Mouse (Mus musculus) ovary, postnatal 10 days (tissue): ENCODE results near the gene Rtl9.
A peak's percentile ranks its signal among the peaks of the same experiment; 100 is the strongest.

Experiments used
- DNase-seq: peaks from one replicate; pipeline ENCODE4 v3.0.0; 2022; ENCODE audit warnings: low spot score

Rtl9 gene

DNA sequence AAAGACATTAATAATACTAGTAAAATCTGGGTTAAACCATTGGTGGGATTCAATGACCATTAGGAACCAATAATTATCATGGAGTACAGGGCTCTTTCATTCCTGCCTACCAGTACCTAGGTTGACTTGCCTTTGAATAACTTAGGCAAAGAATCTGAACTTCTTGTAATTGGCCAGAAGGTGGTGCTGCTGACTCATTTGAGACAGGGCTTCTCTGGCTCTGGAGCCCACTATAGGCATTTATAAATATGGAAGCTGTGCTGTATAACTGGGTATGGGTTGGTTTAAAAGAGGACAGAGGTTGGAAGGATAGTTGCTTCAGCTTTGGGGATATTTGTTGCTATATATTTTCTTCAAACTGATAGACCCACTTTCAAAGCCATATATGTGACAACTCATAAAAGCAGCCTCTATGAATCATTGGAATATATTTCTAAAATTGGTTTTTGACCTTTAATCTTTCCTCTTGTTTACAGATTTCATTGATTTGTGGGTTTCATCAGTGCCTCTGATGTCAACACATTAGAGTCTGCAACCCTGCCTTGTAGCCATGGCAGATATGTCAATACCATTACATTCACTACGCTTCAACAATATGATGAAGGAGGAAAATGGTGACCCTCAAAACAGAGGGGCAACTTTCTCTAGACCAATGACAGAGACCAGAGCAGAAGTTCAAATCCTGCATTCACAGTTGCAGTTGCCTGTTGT lies at the start of gene Rtl9:
Gene Rtl9, plus strand, starts transcription at position 551 of the 711 bp plus-strand sequence.
- DNase-seq = no peak

DNA sequence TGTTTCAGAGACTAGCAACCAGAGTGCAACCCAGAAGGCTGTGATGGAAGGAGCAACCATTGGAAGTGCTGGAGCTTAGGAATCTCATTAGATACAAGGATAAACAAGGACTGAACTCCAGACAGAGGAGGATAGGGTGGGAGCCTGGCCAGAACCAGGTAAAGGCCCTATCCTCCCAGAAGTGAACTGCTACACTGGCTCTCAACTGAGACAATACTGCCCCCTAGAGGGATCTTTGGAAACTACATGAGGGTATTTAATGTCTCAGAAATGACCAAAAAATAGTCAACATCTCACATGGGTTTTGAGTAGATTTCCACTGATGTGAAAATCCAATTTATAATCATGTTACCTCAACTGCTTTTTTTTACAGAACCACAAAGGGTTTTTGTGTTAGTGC lies 47.9 kb upstream of the Rtl9 start:
- DNase-seq = no peak

DNA sequence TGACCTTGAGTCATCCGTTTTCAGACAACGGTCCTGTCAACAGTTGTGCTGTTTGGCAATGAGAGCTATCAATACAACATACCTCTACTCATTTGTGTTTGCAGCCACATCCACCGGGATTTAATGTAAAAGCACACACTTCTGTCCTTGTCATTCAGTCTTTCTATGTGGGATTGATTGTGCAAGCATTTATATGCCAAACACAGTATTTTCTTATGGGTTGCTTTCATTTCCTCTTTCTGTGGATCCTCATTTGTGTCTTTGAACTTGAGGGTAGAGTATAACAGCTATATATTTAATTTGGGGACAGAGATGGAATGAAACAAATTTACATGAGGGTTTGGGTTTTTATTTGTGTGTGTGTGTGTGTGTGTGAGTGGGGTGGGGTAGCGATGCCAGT lies 47.5 kb upstream of the Rtl9 start:
- no peak for DNase-seq

DNA sequence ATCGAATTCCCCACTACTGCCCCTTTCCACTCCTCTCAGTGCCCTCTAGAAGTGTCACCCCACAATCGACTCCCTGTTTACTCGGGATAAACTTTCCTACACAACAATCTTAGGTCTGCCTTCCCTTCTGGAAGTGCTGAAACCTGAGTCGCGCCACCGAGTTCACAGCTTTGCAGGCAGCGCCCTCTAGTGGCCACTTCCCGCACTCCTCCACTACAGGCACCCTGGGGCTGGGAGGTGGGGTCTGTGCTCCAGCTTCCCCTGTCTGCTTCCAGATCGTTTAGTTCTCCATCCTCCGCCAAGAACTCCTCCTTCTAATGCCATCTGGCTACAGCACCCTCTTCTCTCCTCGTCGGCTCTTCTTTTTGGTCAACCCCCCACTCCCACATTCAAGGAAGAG lies 40.6 kb upstream of the Rtl9 start:
- peak; percentile 49 for DNase-seq

DNA sequence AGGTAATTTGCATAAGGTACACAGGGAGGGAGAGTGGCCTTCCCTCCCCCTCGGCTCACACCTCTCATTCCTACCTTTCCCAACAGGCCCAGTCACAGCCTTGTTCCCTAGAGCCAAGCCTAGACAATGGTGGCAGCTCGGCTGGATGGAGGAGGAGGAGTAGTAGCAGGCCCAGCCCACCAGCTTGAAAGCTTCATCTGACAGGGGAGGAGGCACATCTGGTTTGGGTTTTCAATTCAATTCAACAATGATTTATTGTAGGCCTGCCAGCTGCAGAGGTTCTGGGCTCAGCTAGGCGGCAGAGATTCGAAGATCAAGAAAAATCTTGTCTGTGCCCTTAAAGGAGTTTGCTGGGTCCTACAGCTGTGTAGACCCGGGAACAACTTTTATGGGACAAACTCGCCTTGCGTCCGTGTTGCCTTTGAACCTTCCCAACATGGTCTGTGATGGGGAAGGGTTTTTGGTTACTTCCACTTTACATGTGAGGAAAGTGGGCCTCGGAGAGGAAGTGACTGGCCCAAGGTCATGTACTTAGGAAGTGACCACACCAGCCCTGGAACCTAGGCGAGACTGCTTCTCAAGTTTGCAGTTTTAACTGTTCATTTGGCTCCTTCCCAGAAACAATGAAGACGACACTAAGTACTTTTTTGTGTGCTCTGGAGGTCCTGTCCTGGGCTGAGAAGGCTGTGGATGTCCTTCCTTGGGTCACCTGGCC lies 36.6 kb upstream of the Rtl9 start:
- no peak for DNase-seq

DNA sequence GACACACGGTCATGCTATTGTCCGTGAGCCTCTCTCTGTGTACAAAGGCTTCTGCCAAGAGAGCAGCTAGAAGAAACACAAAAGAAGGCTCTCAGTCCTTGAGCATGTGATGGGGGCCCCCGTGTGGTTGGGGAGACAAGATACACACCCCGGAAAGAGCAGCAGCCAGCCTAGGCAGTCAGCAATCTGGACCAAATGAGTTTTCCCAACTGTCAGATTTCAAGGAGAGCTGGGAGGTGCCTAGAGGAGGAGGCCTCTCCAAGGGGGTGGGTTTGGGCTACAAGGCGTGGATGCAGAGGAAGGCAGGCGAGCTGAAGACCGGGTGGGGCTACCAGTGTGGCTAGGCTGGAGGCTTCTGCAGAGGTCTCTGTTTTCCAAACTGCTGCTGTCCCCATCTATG lies 35.6 kb upstream of the Rtl9 start:
- DNase-seq = no peak

DNA sequence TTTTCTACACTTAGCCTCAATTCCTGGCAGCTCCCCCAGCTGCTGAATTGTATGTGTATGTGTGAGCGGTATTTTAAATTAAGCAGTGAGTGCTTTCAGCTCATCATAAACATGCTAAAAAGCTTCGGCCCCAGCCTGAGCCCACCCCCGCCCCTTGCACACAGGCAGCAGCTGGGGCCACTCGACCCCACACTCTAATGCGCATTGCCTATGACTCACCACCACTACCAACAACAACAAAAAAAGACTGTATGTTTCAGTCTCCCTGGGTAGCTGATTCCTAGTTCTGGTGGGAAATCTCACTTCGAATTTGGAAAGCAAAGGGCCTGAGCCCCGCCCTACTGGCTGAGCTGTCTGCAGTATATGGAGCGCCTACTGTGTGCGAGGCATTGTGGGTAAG lies 35.1 kb upstream of the Rtl9 start:
- no peak for DNase-seq

DNA sequence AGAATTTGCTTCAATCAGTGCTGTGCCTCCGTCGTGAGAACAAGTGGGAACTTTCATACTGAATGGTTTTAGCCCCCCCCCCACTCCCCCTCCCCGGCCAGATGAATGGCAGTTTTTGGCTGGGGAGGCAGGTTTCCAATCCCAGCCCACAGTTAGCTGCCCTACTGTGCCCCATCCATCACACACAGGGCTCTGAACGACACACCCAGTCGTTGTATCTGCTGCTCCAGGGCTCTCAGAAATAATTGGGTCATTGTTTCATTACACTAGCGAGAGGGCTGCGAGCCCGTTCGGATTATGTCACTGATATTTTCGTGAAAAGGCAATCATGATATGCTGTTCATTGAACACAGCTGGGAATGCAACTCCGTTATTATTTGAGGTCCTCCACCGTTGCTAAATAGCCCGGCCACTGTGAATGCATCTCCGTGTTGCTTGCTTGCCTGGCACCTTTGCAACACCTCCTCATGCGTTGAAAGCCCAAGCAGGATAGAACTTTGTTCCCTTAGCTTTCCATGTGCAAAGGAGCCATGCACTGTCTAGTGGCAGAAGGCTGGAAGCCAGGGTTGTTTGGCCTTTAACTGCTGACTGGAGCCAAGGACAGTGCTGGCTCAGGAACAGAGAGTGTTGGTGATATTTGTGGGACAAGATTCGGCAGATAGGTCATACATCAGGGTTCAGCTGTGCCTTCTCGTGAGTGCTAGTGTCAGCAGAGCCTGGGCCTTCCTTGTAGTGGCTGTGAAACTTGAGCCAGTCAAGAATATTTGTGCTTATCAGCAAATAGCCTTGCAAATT lies 32.9 kb upstream of the Rtl9 start:
- DNase-seq = no peak

DNA sequence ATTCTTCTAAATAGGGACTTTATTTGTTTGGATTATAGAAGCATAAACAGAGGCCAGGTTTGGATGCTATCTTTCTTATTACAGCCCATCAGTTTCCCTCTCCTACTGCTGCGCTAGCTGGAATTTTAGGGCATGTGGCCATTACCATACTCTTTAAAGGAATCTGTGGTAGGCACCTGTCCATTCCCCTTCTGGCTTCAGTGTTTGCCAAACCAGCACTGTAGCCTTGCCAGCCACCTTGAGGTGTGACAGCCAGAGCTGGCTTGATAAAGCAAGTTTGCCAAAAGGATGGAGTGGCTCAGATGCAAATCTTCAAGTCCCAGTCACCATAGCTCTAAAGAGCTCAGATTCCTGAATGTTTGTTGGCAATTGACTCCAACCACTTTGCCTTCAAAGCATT lies 32.3 kb upstream of the Rtl9 start:
- no peak for DNase-seq

DNA sequence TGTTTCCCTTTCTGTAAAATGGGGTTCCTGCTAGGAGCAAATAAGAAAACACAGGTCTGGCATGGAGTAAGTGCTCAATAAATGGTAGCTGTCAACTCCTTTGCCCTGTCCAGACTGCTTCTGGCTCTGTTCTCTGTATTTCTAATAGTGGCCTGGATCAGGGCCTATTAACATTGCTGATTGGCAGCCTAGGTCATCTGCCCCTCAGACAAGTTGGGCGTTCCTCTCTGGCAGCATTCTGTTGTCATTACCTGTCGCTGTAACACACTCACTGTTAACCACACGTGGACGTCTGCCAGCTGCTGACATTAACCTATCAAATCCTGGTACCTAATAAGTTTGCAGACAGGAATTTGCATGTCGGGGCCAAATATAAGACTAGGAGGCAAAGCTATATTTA lies 31.8 kb upstream of the Rtl9 start:
- DNase-seq = no peak

DNA sequence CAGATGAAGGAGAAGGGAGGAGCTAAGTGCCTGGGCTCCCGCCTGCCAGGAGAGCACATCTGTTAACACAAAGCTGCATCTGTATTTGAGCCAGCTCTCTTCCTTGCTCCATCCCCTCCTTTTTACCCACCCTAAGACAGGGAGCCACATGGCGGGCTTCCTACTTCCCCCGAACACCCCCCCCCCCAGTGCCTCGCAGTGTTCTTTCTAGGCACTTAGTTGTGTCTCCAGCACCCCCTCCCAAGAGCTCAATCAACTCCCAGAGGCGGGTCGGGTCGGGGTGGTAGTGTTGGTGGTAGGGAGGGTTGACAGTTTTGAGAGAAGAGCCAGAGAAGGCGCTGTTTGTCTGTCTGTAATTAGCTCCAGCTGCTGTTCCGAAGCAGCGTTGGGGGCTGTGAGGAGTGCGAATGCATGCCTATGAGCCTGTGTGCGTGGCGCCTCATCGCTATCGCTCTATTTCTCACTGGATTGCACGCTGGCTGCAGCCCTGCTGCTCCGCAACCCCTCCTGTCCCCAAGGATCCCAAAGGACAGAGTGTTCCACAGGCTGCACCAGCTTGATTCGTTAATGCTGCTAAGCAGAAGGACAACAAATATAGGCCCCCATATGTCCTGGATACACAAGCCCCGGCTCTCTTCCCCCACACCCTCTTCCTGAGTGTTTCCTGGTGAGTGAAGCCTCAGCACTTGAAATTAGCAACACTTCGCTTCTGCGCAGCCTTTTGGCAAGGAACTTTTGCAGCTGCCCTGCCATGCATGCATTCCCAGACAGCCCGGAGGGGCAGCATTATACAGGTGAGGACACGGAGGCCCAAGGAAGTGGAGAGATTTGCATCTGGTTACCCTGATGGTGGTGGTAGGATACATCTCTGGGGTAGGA lies 18.7 kb upstream of the Rtl9 start:
- DNase-seq = no peak

DNA sequence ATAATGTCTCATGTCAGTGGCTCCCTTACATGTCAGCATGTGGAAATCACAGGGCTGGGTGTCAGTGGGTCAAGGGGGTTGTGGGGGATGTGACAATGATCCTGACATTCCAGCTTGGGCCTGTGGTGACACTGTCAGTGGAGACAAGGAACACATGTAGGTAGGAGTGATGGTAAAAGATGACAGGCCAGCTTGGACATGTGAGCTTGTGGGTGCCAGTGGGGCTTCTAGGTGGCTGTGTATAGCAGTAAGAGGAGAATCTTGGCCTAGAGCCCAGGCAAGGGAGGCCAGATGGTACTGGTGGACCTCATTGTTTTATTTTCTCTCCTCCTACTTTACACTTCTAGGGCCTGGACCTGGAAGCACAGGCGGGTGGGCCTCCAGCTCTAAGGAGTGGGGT lies 16.7 kb upstream of the Rtl9 start:
- DNase-seq = no peak

DNA sequence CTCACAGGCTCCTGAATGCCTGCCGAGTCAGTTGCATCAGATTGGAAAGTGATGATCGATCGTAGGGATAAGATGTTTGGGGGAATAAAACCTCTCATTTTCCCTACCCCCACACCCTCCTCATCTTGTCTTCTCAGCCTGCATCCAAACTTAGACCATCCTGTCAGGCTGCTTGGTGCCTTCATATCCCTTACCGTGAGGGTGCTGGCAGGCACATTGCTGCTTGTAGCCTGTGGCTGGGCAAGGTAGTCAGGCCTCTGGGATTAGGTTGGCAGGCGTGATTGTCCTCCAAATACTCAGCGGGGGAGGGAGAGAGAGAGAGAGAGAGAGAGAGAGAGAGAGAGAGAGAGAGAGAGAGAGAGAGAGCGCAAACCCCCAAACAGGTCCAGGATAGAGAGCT lies 11.2 kb upstream of the Rtl9 start:
- no peak for DNase-seq

DNA sequence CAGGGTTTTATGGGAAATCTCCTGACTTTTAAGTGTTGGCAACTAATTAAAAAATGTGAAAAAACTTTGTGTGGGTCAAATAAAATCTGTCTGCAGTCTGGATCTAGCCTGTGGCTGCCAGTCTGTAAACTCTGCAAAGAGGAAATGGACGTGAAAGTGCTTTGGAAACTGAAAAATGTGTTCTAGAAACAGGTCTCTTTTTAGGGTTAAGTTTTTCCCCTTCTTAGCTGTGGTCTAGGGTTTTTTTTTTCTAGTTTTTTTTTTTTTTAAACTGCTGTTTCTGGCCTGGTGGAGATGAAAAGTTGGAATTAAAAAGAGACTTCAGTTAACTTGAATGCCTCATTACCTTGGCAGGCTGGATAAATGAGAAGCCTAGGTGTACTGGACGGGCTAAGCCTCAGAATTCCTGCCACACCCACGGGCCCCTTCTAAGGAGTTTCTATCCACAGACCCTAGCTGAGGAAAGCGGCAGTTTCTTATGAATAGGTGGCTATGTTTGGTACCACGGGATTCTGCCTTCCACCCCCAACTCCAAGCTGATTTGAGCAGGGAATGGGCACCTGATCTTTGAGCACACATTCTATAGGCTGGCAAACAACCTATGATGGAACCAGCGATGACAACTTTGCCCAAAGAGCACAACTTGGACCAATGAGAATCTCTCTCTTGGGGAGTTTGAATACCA lies 8.3 kb upstream of the Rtl9 start:
- DNase-seq = no peak

DNA sequence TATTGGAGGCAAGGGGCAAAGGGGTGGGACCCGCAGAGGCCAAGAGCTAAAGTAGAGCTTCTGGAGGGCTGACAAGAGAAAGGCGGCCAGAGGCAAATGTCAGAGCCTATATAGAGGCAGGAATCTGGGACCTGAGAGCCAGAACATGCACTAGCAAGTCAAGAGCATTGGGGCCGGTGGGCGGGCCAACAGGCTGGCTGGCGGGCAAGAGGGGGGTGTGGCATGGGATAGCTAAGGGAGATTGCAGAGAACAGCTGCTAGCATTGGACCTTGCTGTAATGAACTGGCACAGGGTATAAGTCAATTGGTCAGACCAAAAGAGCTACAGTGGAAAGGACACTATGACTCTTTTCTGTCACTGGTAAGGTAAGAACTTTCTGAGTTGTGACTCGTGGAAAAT lies 1.8 kb upstream of the Rtl9 start:
- no peak for DNase-seq

DNA sequence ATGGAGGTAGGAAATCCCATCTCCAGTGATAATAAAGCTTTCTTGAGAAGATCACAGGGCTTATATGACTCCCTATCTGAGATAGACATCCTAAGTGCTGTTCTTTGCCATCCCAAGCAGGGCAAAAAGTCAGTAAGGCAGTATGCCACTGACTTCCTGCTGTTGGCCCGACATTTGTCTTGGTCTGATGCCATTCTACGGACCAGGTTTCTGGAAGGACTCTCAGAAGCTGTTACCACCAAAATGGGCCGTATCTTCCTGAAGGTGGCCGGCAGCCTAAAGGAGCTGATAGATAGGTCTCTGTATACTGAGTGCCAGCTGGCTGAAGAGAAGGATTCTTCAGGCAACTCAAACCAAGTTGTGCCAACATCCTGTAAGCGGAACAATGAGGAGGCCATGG lies 3.8 kb downstream of the Rtl9 start:
- DNase-seq = no peak

DNA sequence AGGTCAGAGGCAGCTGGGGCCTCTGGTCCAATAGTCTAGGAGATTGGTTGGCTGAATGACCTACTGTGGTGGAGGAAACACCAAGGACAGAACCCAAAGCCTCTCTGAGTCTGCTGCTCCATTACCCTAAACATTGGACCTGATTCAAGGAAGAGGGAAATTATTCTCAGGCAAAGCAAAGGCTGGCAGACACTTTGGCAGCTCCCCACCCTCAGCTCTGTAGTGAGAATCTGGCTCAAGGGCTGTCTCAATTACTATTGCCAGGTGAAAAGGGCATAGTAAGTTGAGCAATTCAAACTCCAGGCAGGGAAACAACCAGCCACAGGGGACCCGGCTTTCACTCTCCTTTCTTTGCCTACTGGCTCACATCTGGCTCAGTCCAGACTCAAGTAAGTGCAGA lies 6.5 kb downstream of the Rtl9 start:
- no peak for DNase-seq

DNA sequence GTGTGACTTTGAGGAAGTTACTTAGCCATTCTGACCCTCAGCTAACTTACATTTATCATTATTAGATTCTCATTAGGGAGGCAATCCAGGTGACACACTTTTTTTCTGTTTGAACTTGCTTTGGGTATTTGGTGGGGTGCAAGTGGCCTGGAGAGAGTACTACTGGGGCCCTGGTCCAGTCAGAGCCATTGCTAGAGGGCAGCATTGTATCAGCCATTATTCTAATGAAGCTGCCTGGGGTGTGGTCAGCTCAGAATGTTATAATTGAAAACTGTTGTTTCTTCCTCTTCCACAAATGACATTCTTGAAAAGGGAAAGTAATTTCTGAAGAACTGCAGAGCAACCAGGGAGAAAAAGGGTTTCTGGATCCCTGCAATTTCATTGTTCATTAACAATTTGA lies 13.2 kb downstream of the Rtl9 start:
- no peak for DNase-seq
